Mouse (Mus musculus) testis, adult 2 months (tissue): Measurements from ENCODE around the gene Gpm6b.

Experiments used
- CTCF ChIP-seq: fragments of 200-500 bp; IDR thresholded peaks from 2 replicates; pipeline ENCODE4 v1.5.1; 2012; ENCODE audit warnings: low read depth, mild to moderate bottlenecking, inconsistent platforms, low read length, moderate library complexity; ENCODE audit not compliant: control insufficient read depth, insufficient read depth, insufficient replicate concordance
- POLR2A ChIP-seq: fragments of 200-500 bp; IDR thresholded peaks from 2 replicates; pipeline ENCODE4 v1.6.1; 2012; ENCODE audit warnings: low read depth, mild to moderate bottlenecking, inconsistent platforms, low read length, moderate library complexity; ENCODE audit not compliant: control insufficient read depth

GRCm38 (mm10) chrX:166360455-166360854, 121.7 kb downstream of the Gpm6b start:
- TF ChIP-seq CTCF, result no peak
- no peak for TF ChIP-seq POLR2A
